Mouse (Mus musculus): ENCODE results near the gene Krt7.

The Krt7 gene

GRCm38 (mm10) chr15:101446572-101446971 lies 35.7 kb downstream of the Krt7 start:
- no peak for DNase-seq (ENCODE audit: low spot score)

DNA sequence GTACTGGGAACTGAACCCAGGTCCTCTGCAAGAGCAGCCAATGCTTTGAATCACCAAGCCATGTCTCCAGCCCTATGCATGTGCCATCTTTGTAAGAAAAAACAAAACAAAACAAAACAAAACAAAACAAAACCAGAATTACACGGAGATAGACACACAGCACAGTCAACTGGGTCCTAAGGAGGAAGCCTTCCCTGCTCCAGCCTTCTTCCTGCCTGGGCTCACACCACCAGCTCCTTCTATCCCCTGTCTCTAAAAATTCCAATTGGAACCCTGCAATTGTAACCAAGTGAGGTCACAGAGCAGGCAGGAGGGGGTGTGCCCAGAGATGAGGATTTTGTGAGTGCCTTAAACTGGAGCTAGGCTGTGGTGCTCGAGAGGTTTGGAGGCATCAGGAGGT lies 36.6 kb downstream of the Krt7 start, which contains the start of gene Krt88:
Krt88 (plus strand) TSS at position 301 of the 400 bp plus-strand sequence.
- DNase-seq (ENCODE audit: low spot score) = no peak

DNA sequence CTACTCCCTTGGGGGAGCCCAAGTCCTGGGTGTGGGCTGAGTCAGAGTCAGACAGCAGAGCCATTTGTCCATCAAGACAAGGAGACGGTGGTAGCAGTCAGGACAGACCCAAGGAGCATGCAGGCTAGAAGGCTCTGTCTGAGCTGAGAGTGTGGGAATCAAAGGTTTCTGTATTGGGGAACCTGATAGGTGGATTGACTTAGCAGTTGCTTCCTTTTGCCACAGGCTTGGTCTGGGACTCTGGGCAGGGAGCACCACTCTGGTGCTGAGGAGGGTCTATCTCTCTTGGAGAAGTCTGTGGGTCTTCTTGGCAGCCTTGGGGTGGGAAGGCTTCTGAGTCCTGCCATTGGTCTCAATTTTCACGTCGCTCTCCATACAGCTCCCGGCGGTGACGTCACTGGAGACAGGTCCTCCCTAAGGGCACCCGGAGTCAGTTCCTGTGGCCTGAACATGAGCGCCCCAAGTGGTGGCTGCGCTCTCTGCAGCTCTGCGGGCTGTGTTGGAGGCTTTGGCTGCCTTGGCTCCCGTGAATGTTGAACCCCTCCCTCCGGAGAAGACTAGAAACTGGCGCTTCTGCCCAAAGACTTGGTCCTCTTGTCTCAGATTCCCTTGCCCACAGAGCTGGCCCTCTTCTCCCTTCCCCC lies 42.4 kb downstream of the Krt7 start:
- DNase-seq (ENCODE audit: low spot score) = no peak

GRCm38 (mm10) chr15:101454774-101455173 lies 43.9 kb downstream of the Krt7 start:
- DNase-seq (ENCODE audit: low spot score) = no peak

DNA sequence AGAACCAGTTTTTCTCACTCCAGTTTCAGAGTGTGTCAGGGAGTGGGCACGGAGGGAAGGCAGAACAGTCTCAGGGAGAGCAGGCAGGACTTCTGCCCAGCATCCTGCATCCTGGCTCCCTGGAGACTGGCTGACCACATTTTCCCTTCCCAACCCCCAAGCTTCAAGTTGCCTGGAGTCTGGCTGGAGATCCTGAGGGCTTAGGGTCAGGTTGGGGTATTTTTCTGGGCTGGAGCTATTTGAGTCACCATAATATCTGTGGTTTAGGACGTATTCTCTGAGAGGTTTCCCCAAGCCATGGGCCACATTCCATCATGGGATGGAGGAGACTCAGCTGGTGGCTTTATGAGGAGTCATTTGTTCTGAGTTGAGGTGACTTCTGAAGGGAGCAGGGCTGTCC lies 44.4 kb downstream of the Krt7 start:
- no peak for DNase-seq (ENCODE audit: low spot score)

GRCm38 (mm10) chr15:101455891-101456290 lies 45.0 kb downstream of the Krt7 start:
- DNase-seq (ENCODE audit: low spot score) = no peak

GRCm38 (mm10) chr15:101458361-101458930 lies 47.6 kb downstream of the Krt7 start:
- no peak for DNase-seq (ENCODE audit: low spot score)

DNA sequence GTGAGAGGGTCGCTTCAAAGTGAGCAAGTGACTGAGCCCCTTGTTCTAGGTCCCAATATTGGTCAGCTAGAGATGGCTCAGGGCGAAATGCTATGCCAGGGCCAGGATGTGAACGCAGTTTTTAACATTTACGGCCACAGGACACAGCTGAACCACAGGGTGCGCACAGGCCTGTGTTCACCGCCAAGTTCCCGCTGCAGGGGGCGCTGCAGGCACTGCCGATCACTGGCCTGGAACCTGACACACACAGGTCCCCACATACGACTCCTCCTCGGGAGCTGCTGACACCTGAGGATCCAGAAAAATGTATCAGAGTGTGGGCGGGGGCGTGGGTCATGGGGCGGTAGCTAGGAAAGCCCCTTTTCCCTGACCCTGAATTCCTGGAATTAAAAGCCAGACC lies 48.4 kb downstream of the Krt7 start:
- no peak for DNase-seq (ENCODE audit: low spot score)

GRCm38 (mm10) chr15:101463651-101464050 lies 52.8 kb downstream of the Krt7 start, which contains the start of gene Krt81:
Krt81 (minus strand) TSS chr15:101463751.
- DNase-seq (ENCODE audit: low spot score) = no peak

DNA sequence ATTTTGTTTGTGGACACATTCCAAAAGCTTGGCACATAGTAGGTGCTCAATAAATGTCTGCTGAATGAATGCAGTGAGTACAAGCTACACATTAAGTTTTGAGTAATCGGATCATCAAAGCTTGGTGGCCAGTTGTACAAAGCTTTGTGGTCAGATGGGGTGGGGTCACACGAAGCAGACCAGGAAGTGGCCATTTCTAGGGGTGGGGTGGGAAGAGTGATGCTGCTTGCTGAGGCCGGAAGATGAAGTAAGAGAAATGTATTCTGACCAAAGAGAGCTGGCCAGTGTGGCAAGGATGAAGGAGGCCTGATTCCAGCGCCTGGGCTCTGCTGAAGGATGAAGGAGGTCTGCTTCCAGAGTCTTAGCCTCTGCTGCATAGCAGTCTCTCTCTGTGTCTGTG lies 58.2 kb downstream of the Krt7 start:
- no peak for DNase-seq (ENCODE audit: low spot score)

DNA sequence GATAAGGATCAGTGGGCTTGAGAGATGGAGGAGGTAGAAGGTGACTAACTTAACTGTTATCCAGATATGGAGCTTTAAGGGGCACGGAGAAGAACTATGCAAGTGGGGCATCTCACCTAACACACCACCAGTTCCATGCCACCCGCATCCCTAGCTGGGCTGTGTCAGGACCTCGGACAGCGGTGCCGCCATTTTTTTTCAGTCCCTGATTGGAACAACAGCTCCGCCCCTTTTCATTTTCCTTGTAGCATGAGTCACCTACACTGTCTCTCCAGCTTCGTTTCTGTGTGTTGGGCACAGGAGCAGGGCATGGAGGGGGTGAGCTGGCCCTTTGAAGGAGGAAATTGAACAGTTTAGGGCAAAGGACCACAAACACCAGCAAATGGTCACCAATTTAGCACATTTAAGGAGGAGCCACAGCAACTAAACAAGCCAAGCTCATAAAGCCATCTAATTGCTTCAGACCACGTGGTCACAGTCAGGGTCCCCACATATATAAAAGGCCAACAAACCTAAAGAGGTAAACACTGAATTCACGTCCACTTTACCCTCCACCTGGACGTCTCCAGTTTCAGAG lies 62.2 kb downstream of the Krt7 start, which contains the start of gene Krt86:
Krt86 (plus strand) TSS at position 527 of the 577 bp plus-strand sequence.
- DNase-seq (ENCODE audit: low spot score) = no peak

GRCm38 (mm10) chr15:101479007-101479665 lies 68.3 kb downstream of the Krt7 start:
- no peak for DNase-seq (ENCODE audit: low spot score)

DNA sequence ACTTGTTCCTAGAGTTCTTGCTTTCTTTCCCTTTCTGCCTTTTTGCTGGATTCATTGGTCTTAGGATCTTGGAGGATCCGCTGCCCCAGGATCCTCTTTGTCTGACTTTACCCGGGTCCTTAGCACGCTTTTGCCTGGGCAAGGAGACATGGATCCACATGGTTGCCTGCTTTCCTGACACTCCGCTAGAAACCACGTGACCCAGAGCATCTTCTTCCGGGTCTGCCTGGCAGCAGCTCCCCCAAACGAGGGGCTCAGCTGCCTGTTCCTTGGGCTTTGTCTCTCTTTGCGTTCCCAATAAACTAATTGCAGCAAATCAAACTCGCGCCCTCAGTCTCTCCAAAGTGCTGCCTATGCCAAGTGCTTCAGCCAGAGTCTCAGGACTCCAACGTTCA lies 68.8 kb downstream of the Krt7 start:
- no peak for DNase-seq (ENCODE audit: low spot score)

Data from urinary bladder, postnatal 10 days (tissue).